Mouse (Mus musculus) embryonic fibroblast, embryonic 13.5 days (primary cell): ENCODE measurements at regions not wholly inside any gene's neighbourhood (a gene's known extent, or its start where the extent isn't known, plus 50 kb on each side); places are given as distances from the start of the nearest gene placed in this dataset.

Source experiments
- CTCF ChIP-seq: IDR thresholded peaks from 2 replicates; pipeline ENCODE4 v1.5.1; 2011; ENCODE audit warnings: mild to moderate bottlenecking, control low read depth, low read length, moderate library complexity, borderline replicate concordance; ENCODE audit not compliant: insufficient read depth
- POLR2A ChIP-seq: IDR thresholded peaks from 2 replicates; pipeline ENCODE4 v1.6.1; 2011; ENCODE audit warnings: low read depth, mild to moderate bottlenecking, control low read depth, low read length, moderate library complexity

- TF ChIP-seq POLR2A (no peak), CTCF (no peak)
Measured at GRCm38 (mm10) chr4:32176449-32177135, 62.0 kb upstream of the Bach2 start.
